ENCODE assay signal across 22 mouse cellular contexts in the genomic region with DNA sequence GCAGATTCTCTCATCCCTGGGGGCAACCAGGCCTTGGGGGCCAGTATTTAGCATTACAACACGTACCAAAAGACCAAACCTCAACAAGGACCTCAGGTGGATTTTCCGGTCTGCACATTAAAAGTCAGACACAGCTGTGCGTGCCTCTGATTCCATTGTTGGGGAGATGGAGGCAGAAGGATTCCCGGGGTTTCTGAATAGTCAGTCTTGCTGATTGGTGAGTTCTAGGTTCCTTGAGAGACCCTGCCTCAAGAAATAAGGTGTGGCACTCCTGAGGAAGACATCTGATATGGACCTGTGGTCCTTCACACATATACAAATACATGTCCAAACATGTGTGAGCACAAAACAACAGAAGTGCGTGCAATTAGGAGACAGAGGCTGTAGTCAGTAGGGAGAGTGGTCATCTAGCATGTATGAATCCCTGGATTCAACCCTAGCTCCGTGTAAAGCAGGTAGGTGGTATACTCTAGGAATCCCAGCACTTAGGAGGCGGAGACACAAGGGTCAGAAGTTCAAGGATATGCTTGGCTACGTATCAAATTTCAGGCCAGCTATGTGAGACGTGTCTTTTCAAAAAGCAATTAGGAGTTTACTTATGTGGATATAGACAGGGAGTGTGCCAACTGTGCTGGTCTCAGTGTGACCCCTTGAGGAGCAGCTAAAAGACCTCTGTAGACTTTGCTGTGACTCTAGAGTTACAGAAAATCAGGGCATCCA. TPM values are rescaled to one million over a fixed set of nuclear protein-coding genes. Genes with fewer than 3 reads are reported as not detected.
DNase-seq lines count a peak whose midpoint lies in the region; ATAC-seq and TF ChIP-seq lines count a peak whose summit lies in the region.
"Had no signal": no experiment of that assay in that cellular context is flagged by ENCODE, and none has a peak within 500 bp of the region (broad histone marks: within the 10 kb centered on the region; RNA-seq: fewer than 3 reads in every experiment).

No protein-coding gene starts in this region.

- TF ChIP-seq POLR2A in ES-Bruce4 (IDR thresholded peaks at IDR 0.05; ENCODE audit: insufficient read depth, low read length) = no peak

- peaks cover 30% of the 10 kb centered on the region for H3K4me1 ChIP-seq in heart, embryonic 10.5 days
- H3K4me1 ChIP-seq in kidney, embryonic 15.5 days = peaks cover 40% of the 10 kb centered on the region
- peaks cover 3% of the 10 kb centered on the region for H3K4me1 ChIP-seq in ES-Bruce4 (ENCODE audit: control insufficient read depth, insufficient read depth, low read length)
- H3K4me1 ChIP-seq in neural tube, embryonic 15.5 days = no peaks in the 10 kb centered on the region
- H3K4me1 ChIP-seq: forebrain, embryonic 13.5 days; midbrain, embryonic 12.5 days had no signal

- H3K9me3 ChIP-seq in heart, embryonic 10.5 days = no peaks in the 10 kb centered on the region
- H3K9me3 ChIP-seq in kidney, embryonic 15.5 days (replicated peaks) = no peaks in the 10 kb centered on the region
- no peaks in the 10 kb centered on the region for H3K9me3 ChIP-seq in ES-Bruce4 (replicated peaks; ENCODE audit: control insufficient read depth, insufficient read depth, low read length, poor library complexity, severe bottlenecking)
- H3K9me3 ChIP-seq in neural tube, embryonic 15.5 days (replicated peaks) = no peaks in the 10 kb centered on the region
- H3K9me3 ChIP-seq: forebrain, embryonic 13.5 days; limb, embryonic 12.5 days; lung, embryonic 15.5 days; midbrain, embryonic 12.5 days had no signal

- TF ChIP-seq CTCF in ES-Bruce4 (IDR thresholded peaks at IDR 0.05; ENCODE audit: low read depth, low read length) = no peak

- H3K36me3 ChIP-seq in heart, embryonic 10.5 days = peaks cover 64% of the 10 kb centered on the region
- H3K36me3 ChIP-seq in kidney, embryonic 15.5 days = peaks cover 47% of the 10 kb centered on the region
- H3K36me3 ChIP-seq in ES-Bruce4 (ENCODE audit: control insufficient read depth, insufficient read depth, low read length, poor library complexity, severe bottlenecking) = no peaks in the 10 kb centered on the region
- no peaks in the 10 kb centered on the region for H3K36me3 ChIP-seq in neural tube, embryonic 15.5 days
- H3K36me3 ChIP-seq: embryonic facial prominence, embryonic 12.5 days; midbrain, embryonic 12.5 days had no signal

- H3K4me3 ChIP-seq in heart, embryonic 10.5 days = no peak overlapping the region
- no peak overlapping the region for H3K4me3 ChIP-seq in kidney, embryonic 15.5 days (replicated peaks)
- no peak overlapping the region for H3K4me3 ChIP-seq in ES-Bruce4 (ENCODE audit: low read depth, low read length)
- H3K4me3 ChIP-seq in neural tube, embryonic 15.5 days (replicated peaks) = no peak overlapping the region
- H3K4me3 ChIP-seq: embryonic facial prominence, embryonic 12.5 days; erythroblast, embryonic 14.5 days; forebrain, embryonic 13.5 days; limb, embryonic 12.5 days; lung, embryonic 15.5 days; midbrain, embryonic 12.5 days had no signal

- H3K4me2 ChIP-seq in kidney, embryonic 15.5 days = no peak overlapping the region
- H3K4me2 ChIP-seq in neural tube, embryonic 15.5 days = no peak overlapping the region
- H3K4me2 ChIP-seq: embryonic facial prominence, embryonic 12.5 days; forebrain, embryonic 13.5 days; heart, embryonic 11.5 days; limb, embryonic 12.5 days; lung, embryonic 15.5 days; midbrain, embryonic 12.5 days had no signal

- WGBS in heart, embryonic 10.5 days = 74% methylated on average over 9 of the region's 9 CpGs
- 65% methylated on average over 9 of the region's 9 CpGs for WGBS in kidney, embryonic 15.5 days
- WGBS in neural tube, embryonic 15.5 days = 77% methylated on average over 9 of the region's 9 CpGs

- intact Hi-C loops in heart, postnatal 10 days (cut with DNase I) = no loop called here

- no peak overlapping the region for H3K9ac ChIP-seq in kidney, embryonic 15.5 days
- H3K9ac ChIP-seq in ES-Bruce4 (ENCODE audit: low read depth, poor library complexity, severe bottlenecking) = no peak overlapping the region
- H3K9ac ChIP-seq in neural tube, embryonic 15.5 days (replicated peaks) = no peak overlapping the region
- H3K9ac ChIP-seq: embryonic facial prominence, embryonic 12.5 days; forebrain, embryonic 13.5 days; limb, embryonic 12.5 days; liver, embryonic 14.5 days; lung, embryonic 15.5 days; midbrain, embryonic 12.5 days had no signal

- H3K27me3 ChIP-seq in heart, embryonic 10.5 days (ENCODE audit: insufficient read depth, poor library complexity, severe bottlenecking) = no peaks in the 10 kb centered on the region
- no peaks in the 10 kb centered on the region for H3K27me3 ChIP-seq in kidney, embryonic 15.5 days
- no peaks in the 10 kb centered on the region for H3K27me3 ChIP-seq in ES-Bruce4 (ENCODE audit: control insufficient read depth, insufficient read depth, low read length, poor library complexity, severe bottlenecking)
- H3K27me3 ChIP-seq in neural tube, embryonic 15.5 days (replicated peaks) = no peaks in the 10 kb centered on the region
- H3K27me3 ChIP-seq: embryonic facial prominence, embryonic 12.5 days; forebrain, embryonic 13.5 days; limb, embryonic 12.5 days; lung, embryonic 15.5 days; midbrain, embryonic 12.5 days had no signal

- no peak for ATAC-seq in kidney, embryonic 15.5 days (replicated peaks; ENCODE audit: low FRiP score)
- no peak for ATAC-seq in neural tube, embryonic 15.5 days (ENCODE audit: low FRiP score)
- ATAC-seq: forebrain, embryonic 13.5 days; intestine, postnatal 0 days had no signal

- 0 out of 2 replicates have a peak overlapping the region, but pooled peaks have one; percentile 24 for H3K27ac ChIP-seq in heart, embryonic 10.5 days
- peak overlapping the region; percentile 94 for H3K27ac ChIP-seq in kidney, embryonic 15.5 days
- peak overlapping the region; percentile 71 for H3K27ac ChIP-seq in ES-Bruce4 (ENCODE audit: insufficient read depth, low read length)
- no peak overlapping the region for H3K27ac ChIP-seq in neural tube, embryonic 15.5 days (replicated peaks)
- H3K27ac ChIP-seq: embryonic facial prominence, embryonic 12.5 days; forebrain, embryonic 13.5 days; limb, embryonic 12.5 days; liver, embryonic 14.5 days; lung, embryonic 15.5 days; midbrain, embryonic 12.5 days had no signal

- no peak for DNase-seq in heart, embryonic 10.5 days (ENCODE audit: low spot score)
- no peak for DNase-seq in heart, postnatal 10 days
- no peak for DNase-seq in kidney, adult 11 months
- DNase-seq in ZHBTc4 (ENCODE audit: low read depth, low spot score) = peak; percentile 51
- DNase-seq in thymus, postnatal 0 days (ENCODE audit: low spot score) = no peak
- DNase-seq: adrenal gland, postnatal 25 days; cerebellum, adult 8-10 months; cerebellum, postnatal 36 days; heart, postnatal 14 days; layer of hippocampus, postnatal 36 days had no signal

- 0 out of 2 replicates have a peak, but pooled peaks have one; percentile 25 for TF ChIP-seq EP300 in ES-Bruce4 (IDR thresholded peaks at IDR 0.05; ENCODE audit: insufficient read depth, low read depth, low read length)

RNA-seq across cellular contexts. Expression of gene Plekhg3, which starts 39.7 kb away (rescaled TPM):
- 5.1 and 5.3 TPM in 2 replicates for polyA plus RNA-seq in heart, embryonic 10.5 days (2016; fragmentation: Nextera tagmentation; extraction: Ambion mirVana)
- total RNA-seq in heart, postnatal 10 days (2021) = 10 to 100 TPM; 22.7 to 24.6 TPM
- 18.2 and 18.8 TPM in 2 replicates for polyA plus RNA-seq in kidney, embryonic 15.5 days (2015; fragmentation: Nextera tagmentation; extraction: Ambion mirVana)
- 25.3 and 28.5 TPM in 2 replicates for polyA plus RNA-seq in ES-Bruce4 (2011; ENCODE audit: insufficient read depth, insufficient read length, low read depth, missing spikeins)
- polyA plus RNA-seq in thymus, postnatal 0 days (2015; fragmentation: Nextera tagmentation; extraction: Ambion mirVana) = 3.3 and 4.7 TPM in 2 replicates
- polyA plus RNA-seq in neural tube, embryonic 15.5 days (2015; fragmentation: Nextera tagmentation; extraction: Ambion mirVana) = 1.1 and 3.6 TPM in 2 replicates
